Comparison of ENCODE assay signal across 10 mouse cellular contexts in genomic region chr2:30399191-30400171, GRCm38 (mm10). TPM values are rescaled to one million over a fixed set of nuclear protein-coding genes. Genes with fewer than 3 reads are reported as not detected.
DNase-seq lines count a peak whose midpoint lies in the region; ATAC-seq lines count a peak whose summit lies in the region.
"Had no signal": no experiment of that assay in that cellular context is flagged by ENCODE, and none has a peak within 500 bp of the region (broad histone marks: within the 10 kb centered on the region; RNA-seq: fewer than 3 reads in every experiment).

No protein-coding gene starts in this region.

- H3K4me1 ChIP-seq in heart, embryonic 13.5 days = peaks cover 18% of the 10 kb centered on the region; the same call in 1 of the 2 replicates
- H3K4me1 ChIP-seq in forebrain, embryonic 15.5 days = peaks cover 14% of the 10 kb centered on the region
- peaks cover 32% of the 10 kb centered on the region for H3K4me1 ChIP-seq in midbrain, embryonic 11.5 days (ENCODE audit: control insufficient read depth, insufficient read depth, low read length)

- H3K4me3 ChIP-seq in heart, embryonic 13.5 days = no peak overlapping the region
- no peak overlapping the region for H3K4me3 ChIP-seq in forebrain, embryonic 15.5 days
- no peak overlapping the region for H3K4me3 ChIP-seq in midbrain, embryonic 11.5 days (ENCODE audit: low read depth, low read length)
- H3K4me3 ChIP-seq: erythroblast, embryonic 14.5 days; myocyte had no signal

- peaks cover 88% of the 10 kb centered on the region for H3K36me3 ChIP-seq in heart, embryonic 13.5 days
- peaks cover 35% of the 10 kb centered on the region for H3K36me3 ChIP-seq in forebrain, embryonic 15.5 days
- H3K36me3 ChIP-seq in midbrain, embryonic 11.5 days (ENCODE audit: control insufficient read depth, insufficient read depth, low read length) = peaks cover 4% of the 10 kb centered on the region; the same call in 1 of the 2 replicates

- H3K4me2 ChIP-seq in heart, embryonic 13.5 days = no peak overlapping the region
- H3K4me2 ChIP-seq in forebrain, embryonic 15.5 days (replicated peaks) = no peak overlapping the region
- H3K4me2 ChIP-seq in midbrain, embryonic 11.5 days = peak overlapping the region; percentile 4; the same call in 1 of the 2 replicates

- no peaks in the 10 kb centered on the region for H3K9me3 ChIP-seq in heart, embryonic 13.5 days
- H3K9me3 ChIP-seq in forebrain, embryonic 15.5 days = no peaks in the 10 kb centered on the region
- H3K9me3 ChIP-seq in midbrain, embryonic 11.5 days (ENCODE audit: control insufficient read depth, low read length) = no peaks in the 10 kb centered on the region

- H3K9ac ChIP-seq in heart, embryonic 13.5 days = peak overlapping the region; percentile 52; the same call in 1 of the 2 replicates
- H3K9ac ChIP-seq in forebrain, embryonic 15.5 days (replicated peaks) = peak overlapping the region; percentile 35
- H3K9ac ChIP-seq in midbrain, embryonic 11.5 days (ENCODE audit: low read length) = peak overlapping the region; percentile 59

- no peaks in the 10 kb centered on the region for H3K27me3 ChIP-seq in heart, embryonic 13.5 days (replicated peaks)
- H3K27me3 ChIP-seq in forebrain, embryonic 15.5 days = no peaks in the 10 kb centered on the region
- H3K27me3 ChIP-seq in midbrain, embryonic 11.5 days (ENCODE audit: control insufficient read depth, insufficient read depth, low read length) = no peaks in the 10 kb centered on the region; the same call in 1 of the 2 replicates

- no peak for DNase-seq in heart, adult 9 months (ENCODE audit: low spot score in 2 of 2)
- peak; percentile 93 for DNase-seq in brain, adult 2 months (ENCODE audit: low read depth, low spot score)
- DNase-seq in midbrain, embryonic 11.5 days (ENCODE audit: low spot score, missing footprints) = peak; percentile 94
- DNase-seq in adrenal gland, postnatal 25 days = no peak
- DNase-seq in urinary bladder, postnatal 25 days (ENCODE audit: low spot score) = no peak
- no peak for DNase-seq in ovary, postnatal 10 days (ENCODE audit: low spot score)

- no peak for ATAC-seq in heart, embryonic 13.5 days (ENCODE audit: extremely low read depth, insufficient number of reproducible peaks, low FRiP score, low TSS enrichment)
- peak; percentile 61 for ATAC-seq in forebrain, embryonic 15.5 days (replicated peaks)
- ATAC-seq in midbrain, embryonic 11.5 days (ENCODE audit: low FRiP score) = peak; percentile 80

- WGBS in heart, embryonic 13.5 days = 65% methylated on average over 20 of the region's 20 CpGs
- WGBS in forebrain, embryonic 15.5 days = 16% methylated on average over 20 of the region's 20 CpGs
- 21% methylated on average over 20 of the region's 20 CpGs for WGBS in midbrain, embryonic 11.5 days

- peak overlapping the region; percentile 62 for H3K27ac ChIP-seq in heart, embryonic 13.5 days (replicated peaks)
- peak overlapping the region; percentile 88 for H3K27ac ChIP-seq in forebrain, embryonic 15.5 days (replicated peaks)
- H3K27ac ChIP-seq in midbrain, embryonic 11.5 days (ENCODE audit: low read depth, low read length) = peak overlapping the region; percentile 95

RNA-seq across cellular contexts. Expression of gene Dolpp1, which starts 7.4 kb away (rescaled TPM):
- 18.8 and 23.2 TPM in 2 replicates for polyA plus RNA-seq in heart, embryonic 13.5 days (2015; fragmentation: Nextera tagmentation; extraction: Ambion mirVana)
- 60.0 and 60.3 TPM in 2 replicates for polyA plus RNA-seq in forebrain, embryonic 15.5 days (2015; fragmentation: Nextera tagmentation; extraction: Ambion mirVana)
- 41.1 and 45.8 TPM in 2 replicates for polyA plus RNA-seq in midbrain, embryonic 11.5 days (2014; fragmentation: Nextera tagmentation; extraction: Ambion mirVana)
- total RNA-seq in adrenal gland, postnatal 25 days (2021) = 22.3 and 28.5 TPM in 2 replicates

RNA-seq across cellular contexts. Expression of gene Crat, which starts 16.1 kb away (rescaled TPM):
- 74.5 and 76.8 TPM in 2 replicates for polyA plus RNA-seq in heart, embryonic 13.5 days (2015; fragmentation: Nextera tagmentation; extraction: Ambion mirVana)
- 20.5 and 22.6 TPM in 2 replicates for polyA plus RNA-seq in forebrain, embryonic 15.5 days (2015; fragmentation: Nextera tagmentation; extraction: Ambion mirVana)
- polyA plus RNA-seq in midbrain, embryonic 11.5 days (2014; fragmentation: Nextera tagmentation; extraction: Ambion mirVana) = 23.7 and 24.2 TPM in 2 replicates
- 130 and 142 TPM in 2 replicates for total RNA-seq in adrenal gland, postnatal 25 days (2021)

RNA-seq across cellular contexts. Expression of gene Ptpa, which starts 16.4 kb away (rescaled TPM):
- 100.0 and 109 TPM in 2 replicates for polyA plus RNA-seq in heart, embryonic 13.5 days (2015; fragmentation: Nextera tagmentation; extraction: Ambion mirVana)
- 146 and 152 TPM in 2 replicates for polyA plus RNA-seq in forebrain, embryonic 15.5 days (2015; fragmentation: Nextera tagmentation; extraction: Ambion mirVana)
- 50.7 and 54.3 TPM in 2 replicates for polyA plus RNA-seq in midbrain, embryonic 11.5 days (2014; fragmentation: Nextera tagmentation; extraction: Ambion mirVana)
- total RNA-seq in adrenal gland, postnatal 25 days (2021) = 130 and 145 TPM in 2 replicates

RNA-seq across cellular contexts. Expression of gene Miga2, which starts 35.4 kb away (rescaled TPM):
- 28.9 and 31.4 TPM in 2 replicates for polyA plus RNA-seq in heart, embryonic 13.5 days (2015; fragmentation: Nextera tagmentation; extraction: Ambion mirVana)
- polyA plus RNA-seq in forebrain, embryonic 15.5 days (2015; fragmentation: Nextera tagmentation; extraction: Ambion mirVana) = 27.2 and 27.6 TPM in 2 replicates
- polyA plus RNA-seq in midbrain, embryonic 11.5 days (2014; fragmentation: Nextera tagmentation; extraction: Ambion mirVana) = 16.6 TPM in 2 replicates
- 65.4 and 83.5 TPM in 2 replicates for total RNA-seq in adrenal gland, postnatal 25 days (2021)

RNA-seq across cellular contexts. Expression of gene Sh3glb2, which starts 40.3 kb away (rescaled TPM):
- polyA plus RNA-seq in heart, embryonic 13.5 days (2015; fragmentation: Nextera tagmentation; extraction: Ambion mirVana) = 122 and 124 TPM in 2 replicates
- polyA plus RNA-seq in forebrain, embryonic 15.5 days (2015; fragmentation: Nextera tagmentation; extraction: Ambion mirVana) = 160 and 165 TPM in 2 replicates
- 42.0 and 48.1 TPM in 2 replicates for polyA plus RNA-seq in midbrain, embryonic 11.5 days (2014; fragmentation: Nextera tagmentation; extraction: Ambion mirVana)
- 90.0 and 111 TPM in 2 replicates for total RNA-seq in adrenal gland, postnatal 25 days (2021)

Comparison
In these comparisons a context has a peak if more than half of its experiments do, and no peak if none do; other contexts are left out.
1. DNase-seq: peak in brain, adult 2 months (single experiment) and midbrain, embryonic 11.5 days (single experiment); none in heart, adult 9 months (0 of 2), adrenal gland, postnatal 25 days (single experiment), urinary bladder, postnatal 25 days (single experiment) and ovary, postnatal 10 days (single experiment).
2. Peak in every context shown above with its lines, with median percentiles within 50 percentile points of each other: H3K27ac ChIP-seq and H3K9ac ChIP-seq.